Mouse (Mus musculus) myocyte (in vitro differentiated cells): Measurements from ENCODE around the gene Ampd3.

Source experiments
- MAX ChIP-seq: IDR thresholded peaks from one replicate; pipeline ENCODE4 v1.6.1; 2011; ENCODE audit warnings: low read depth, mild to moderate bottlenecking, control low read depth
- MYOG ChIP-seq, 3 experiments: IDR thresholded peaks; one replicate each; pipeline ENCODE4 v1.6.1; 2011; ENCODE audit warnings: control low read depth in 2 of 3, low read depth in 2 of 3, mild to moderate bottlenecking in 2 of 3; ENCODE audit not compliant: insufficient read length in 2 of 3, control insufficient read depth in 1 of 3, insufficient read depth in 1 of 3
- POLR2A ChIP-seq: IDR thresholded peaks from one replicate; pipeline ENCODE4 v1.6.1; 2011; ENCODE audit warnings: low read depth, mild to moderate bottlenecking, control low read depth, moderate library complexity; ENCODE audit not compliant: insufficient read length
- TCF12 ChIP-seq: IDR thresholded peaks from one replicate; pipeline ENCODE4 v1.6.1; 2011; ENCODE audit warnings: mild to moderate bottlenecking, control low read depth; ENCODE audit not compliant: poor library complexity, insufficient read depth, severe bottlenecking
- USF1 ChIP-seq: IDR thresholded peaks from one replicate; pipeline ENCODE4 v1.6.1; 2011; ENCODE audit warnings: low read depth, mild to moderate bottlenecking, control low read depth, moderate library complexity

DNA sequence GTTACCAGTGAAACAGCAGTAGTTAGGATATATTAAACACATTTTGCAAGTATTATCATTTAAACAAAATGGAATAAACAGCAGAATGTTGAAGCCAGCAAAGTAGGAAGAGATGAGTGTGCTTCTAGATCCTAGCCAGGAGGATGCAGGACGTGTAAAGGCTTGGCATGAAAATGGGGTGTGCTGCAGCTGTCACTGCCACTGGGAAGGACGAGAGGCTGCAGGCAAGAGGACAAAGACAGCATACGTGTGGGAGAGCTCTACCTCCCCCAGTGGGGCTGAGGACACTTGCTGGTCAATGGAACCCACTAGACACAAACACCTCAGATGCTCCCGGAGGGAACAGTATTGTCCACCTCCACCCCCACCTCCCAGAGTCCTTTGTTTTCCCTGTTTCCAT, 17.2 kb upstream of the Ampd3 start:
- no peak for TF ChIP-seq MAX
- TF ChIP-seq TCF12, result no peak
- TF ChIP-seq POLR2A, result no peak
- TF ChIP-seq USF1, result no peak
- peak; percentile 64 to 89 (median 80) for TF ChIP-seq MYOG (IDR thresholded peaks at IDR 0.05; ENCODE audit: control insufficient read depth in 1 of 3, insufficient read depth in 1 of 3, insufficient read length in 2 of 3, low read depth in 2 of 3)
